Mouse (Mus musculus) hindbrain, embryonic 16.5 days (tissue): ENCODE results near the gene Brca1. TPM values are rescaled to one million over a fixed set of nuclear protein-coding genes. Genes with fewer than 3 reads are reported as not detected.
"Not testable (repeated sequence)": the region's sequence is repeated elsewhere in the genome, so short reads cannot be mapped to it uniquely, and the experiment has no call there.

Experiments used
- ATAC-seq: fragments of 200-750 bp; cut with Nextera tagmentation; 2 replicates; pipeline ENCODE4 v1.8.0; 2017; ENCODE audit warnings: moderate TSS enrichment, moderate library complexity
- H3K27ac ChIP-seq: fragments of 300-500 bp; sonication (generic); 2 replicates; pipeline ENCODE4 v1.5.1; 2014; ENCODE audit warnings: low read depth, mild to moderate bottlenecking, control low read depth, low read length, moderate library complexity
- H3K27me3 ChIP-seq: fragments of 300-500 bp; sonication (generic); replicated peaks from 2 replicates; pipeline ENCODE4 v1.6.1; 2014; ENCODE audit warnings: low read length; ENCODE audit not compliant: control insufficient read depth, insufficient read depth
- H3K36me3 ChIP-seq: fragments of 300-500 bp; sonication (generic); 2 replicates; pipeline ENCODE4 v1.6.1; 2014; ENCODE audit warnings: mild to moderate bottlenecking, low read length, moderate library complexity, mixed read lengths; ENCODE audit not compliant: control insufficient read depth, insufficient read depth
- H3K4me1 ChIP-seq: fragments of 300-500 bp; sonication (generic); 2 replicates; pipeline ENCODE4 v1.6.1; 2014; ENCODE audit warnings: low read depth, low read length; ENCODE audit not compliant: control insufficient read depth, insufficient read depth
- H3K4me2 ChIP-seq: fragments of 300-500 bp; sonication (generic); 2 replicates; pipeline ENCODE4 v1.6.1; 2014; ENCODE audit warnings: mild to moderate bottlenecking, low read length, control low read depth, moderate library complexity
- H3K4me3 ChIP-seq: fragments of 300-500 bp; sonication (generic); 2 replicates; pipeline ENCODE4 v1.5.1; 2014; ENCODE audit warnings: mild to moderate bottlenecking, low read length, control low read depth, moderate library complexity
- H3K9ac ChIP-seq: fragments of 300-500 bp; sonication (generic); 2 replicates; pipeline ENCODE4 v1.6.1; 2014; ENCODE audit warnings: low read depth, mild to moderate bottlenecking, control low read depth, low read length, moderate library complexity
- H3K9me3 ChIP-seq: fragments of 300-500 bp; sonication (generic); 2 replicates; pipeline ENCODE4 v1.6.1; 2014; ENCODE audit warnings: mild to moderate bottlenecking, low read length, moderate library complexity; ENCODE audit not compliant: control insufficient read depth
- WGBS: fragments of 180-500 bp; shearing (Covaris S2); extraction: QIAGEN DNeasy Blood & Tissue Kit; methylation state at CpG from one replicate; pipeline ENCODE4 v1.1.7; 2014; 5-methylcytosine and 5-hydroxymethylcytosine counted together
- polyA plus RNA-seq: library from polyadenylated mRNA; unstranded; fragments of >200 nt; fragmentation: Nextera tagmentation; extraction: Ambion mirVana; gene quantifications from 2 replicates; pipeline ENCODE4 v1.2.1, GENCODE M21; 2015

The Brca1 gene
- polyA plus RNA-seq, 1 experiment from 2014 or later = 2.0 TPM

- no peak overlapping the region for H3K4me3 ChIP-seq
- H3K9ac ChIP-seq = no peak overlapping the region
- H3K9me3 ChIP-seq = no peaks in the 10 kb centered on the region
- no peaks in the 10 kb centered on the region for H3K27me3 ChIP-seq
- H3K27ac ChIP-seq = no peak overlapping the region
- H3K4me2 ChIP-seq = no peak overlapping the region
- no peaks in the 10 kb centered on the region for H3K36me3 ChIP-seq
- ATAC-seq = no peak
- no peaks in the 10 kb centered on the region for H3K4me1 ChIP-seq
- WGBS = 95% methylated on average over 10 of the region's 10 CpGs
Measured at GRCm38 (mm10) chr11:101451536-101451935, 100.2 kb downstream of the Brca1 start.

- no peak for ATAC-seq
- no peak overlapping the region for H3K4me2 ChIP-seq
- WGBS = 86% methylated on average over 3 of the region's 3 CpGs
Measured at GRCm38 (mm10) chr11:101450394-101450793, 101.4 kb downstream of the Brca1 start.

GRCm38 (mm10) chr11:101449596-101449995 lies 102.2 kb downstream of the Brca1 start:
- 94% methylated on average over 4 of the region's 4 CpGs for WGBS
- not testable (repeated sequence) for H3K4me1 ChIP-seq, H3K27me3 ChIP-seq, H3K4me3 ChIP-seq, ATAC-seq, H3K36me3 ChIP-seq, H3K9me3 ChIP-seq, H3K9ac ChIP-seq, H3K4me2 ChIP-seq, H3K27ac ChIP-seq

More at GRCm38 (mm10) chr11:101450394-101450793, 101.4 kb downstream of the Brca1 start:
- no peaks in the 10 kb centered on the region for H3K27me3 ChIP-seq
- no peaks in the 10 kb centered on the region for H3K4me1 ChIP-seq
- H3K9ac ChIP-seq = no peak overlapping the region
- no peaks in the 10 kb centered on the region for H3K9me3 ChIP-seq
- H3K36me3 ChIP-seq = peaks cover 3% of the 10 kb centered on the region; the same call in 1 of the 2 replicates
- no peak overlapping the region for H3K27ac ChIP-seq
- no peak overlapping the region for H3K4me3 ChIP-seq

- Histone ChIP-seq H3K4me3 (no peak overlapping the region; the same call in 1 of the 2 replicates), H3K4me2 (no peak overlapping the region; the same call in 1 of the 2 replicates), H3K27ac (no peak overlapping the region), H3K9me3 (no peaks in the 10 kb centered on the region), H3K27me3 (no peaks in the 10 kb centered on the region), H3K36me3 (peaks cover 12% of the 10 kb centered on the region), H3K9ac (no peak overlapping the region), H3K4me1 (peaks cover 3% of the 10 kb centered on the region; the same call in 1 of the 2 replicates)
- ATAC-seq = no peak
- 86% methylated on average over 4 of the region's 4 CpGs for WGBS
Measured at GRCm38 (mm10) chr11:101448899-101449298, 102.9 kb downstream of the Brca1 start.

GRCm38 (mm10) chr11:101448274-101448746 lies 103.4 kb downstream of the Brca1 start, which contains the start of gene Ifi35:
Ifi35 (plus strand) TSS chr11:101448407.
- Histone ChIP-seq H3K9ac (peak within 1 kb of the TSS; percentile 27; the same call in 1 of the 2 replicates), H3K4me2 (peak within 1 kb of the TSS; percentile 34), H3K9me3 (no peaks in the 10 kb centered on the region), H3K4me3 (peak within 1 kb of the TSS; percentile 24), H3K36me3 (peaks cover 16% of the 10 kb centered on the region), H3K4me1 (peaks cover 9% of the 10 kb centered on the region), H3K27ac (no peak within 1 kb of the TSS), H3K27me3 (no peaks in the 10 kb centered on the region)
- WGBS = 34% methylated on average over 10 of the region's 10 CpGs
- no peak for ATAC-seq

GRCm38 (mm10) chr11:101447786-101448185 lies 104.0 kb downstream of the Brca1 start:
- Histone ChIP-seq H3K4me3 (no peak overlapping the region), H3K27me3 (no peaks in the 10 kb centered on the region), H3K27ac (no peak overlapping the region)

GRCm38 (mm10) chr11:101446860-101447259 lies 104.9 kb downstream of the Brca1 start:
- ATAC-seq, H3K4me2 ChIP-seq, H3K9me3 ChIP-seq, H3K27me3 ChIP-seq, H3K27ac ChIP-seq, H3K4me3 ChIP-seq, H3K9ac ChIP-seq: not testable (repeated sequence)
- 94% methylated on average over 8 of the region's 8 CpGs for WGBS
- H3K36me3 ChIP-seq = peaks cover 16% of the 10 kb centered on the region
- H3K4me1 ChIP-seq = peaks cover 13% of the 10 kb centered on the region

More at GRCm38 (mm10) chr11:101447786-101448185, 104.0 kb downstream of the Brca1 start:
- H3K9ac ChIP-seq = no peak overlapping the region
- no peaks in the 10 kb centered on the region for H3K9me3 ChIP-seq
- H3K4me2 ChIP-seq = no peak overlapping the region
- H3K36me3 ChIP-seq = peaks cover 16% of the 10 kb centered on the region
- H3K4me1 ChIP-seq = peaks cover 13% of the 10 kb centered on the region
- ATAC-seq = no peak
- 86% methylated on average over 5 of the region's 5 CpGs for WGBS

- no peak for ATAC-seq
- Histone ChIP-seq H3K27me3 (no peaks in the 10 kb centered on the region), H3K4me1 (peaks cover 13% of the 10 kb centered on the region), H3K27ac (no peak overlapping the region), H3K9ac (no peak overlapping the region), H3K9me3 (no peaks in the 10 kb centered on the region), H3K4me3 (no peak overlapping the region), H3K36me3 (peaks cover 16% of the 10 kb centered on the region), H3K4me2 (no peak overlapping the region)
- 67% methylated on average over 1 of the region's 1 CpGs for WGBS
Measured at GRCm38 (mm10) chr11:101446319-101446718, 105.4 kb downstream of the Brca1 start.

GRCm38 (mm10) chr11:101442760-101443159 lies 109.0 kb downstream of the Brca1 start:
- H3K4me1 ChIP-seq = peaks cover 13% of the 10 kb centered on the region
- peak overlapping the region; percentile 77 for H3K4me3 ChIP-seq
- no peak; the same call in 1 of the 2 replicates for ATAC-seq
- H3K36me3 ChIP-seq = peaks cover 16% of the 10 kb centered on the region
- peak overlapping the region; percentile 91 for H3K27ac ChIP-seq
- H3K9me3 ChIP-seq = no peaks in the 10 kb centered on the region
- H3K9ac ChIP-seq = peak overlapping the region; percentile 91
- H3K4me2 ChIP-seq = peak overlapping the region; percentile 94
- WGBS = under 1% methylated on average over 14 of the region's 14 CpGs
- H3K27me3 ChIP-seq = no peaks in the 10 kb centered on the region
